10 mouse cellular contexts compared by ENCODE assay signal in genomic region chr4:134371316-134371855, GRCm38 (mm10). TPM values are rescaled to one million over a fixed set of nuclear protein-coding genes. Genes with fewer than 3 reads are reported as not detected.
DNase-seq lines count a peak whose midpoint lies in the region; ATAC-seq and TF ChIP-seq lines count a peak whose summit lies in the region.
"Had no signal": no experiment of that assay in that cellular context is flagged by ENCODE, and none has a peak within 500 bp of the region (broad histone marks: within the 10 kb centered on the region; RNA-seq: fewer than 3 reads in every experiment).

No protein-coding gene starts in this region.

- peaks cover 5 to 18% of the 10 kb centered on the region in 2 experiments; a peak in 2 of 4 replicates for H3K4me1 ChIP-seq in CH12.LX (ENCODE audit: control insufficient read depth in 1 of 2, insufficient read depth in 2 of 2)
- H3K4me1 ChIP-seq in forebrain, embryonic 11.5 days (replicated peaks; ENCODE audit: control insufficient read depth, insufficient read depth, low read length) = peaks cover 7% of the 10 kb centered on the region
- H3K4me1 ChIP-seq in limb, embryonic 10.5 days = peaks cover 25% of the 10 kb centered on the region
- peaks cover 9% of the 10 kb centered on the region for H3K4me1 ChIP-seq in neural tube, embryonic 14.5 days (ENCODE audit: control insufficient read depth, insufficient read depth, low read length)

- TF ChIP-seq RAD21 in CH12.LX (IDR thresholded peaks at IDR 0.05; ENCODE audit: low read depth, low read length) = no peak

- DNase-seq in frontal cortex, postnatal 14 days (ENCODE audit: low spot score in 2 of 2) = no peak
- no peak for DNase-seq in CH12.LX (ENCODE audit: extremely low read depth)
- no peak for DNase-seq in forebrain, embryonic 11.5 days (ENCODE audit: low spot score)
- no peak for DNase-seq in limb, embryonic 10.5 days (ENCODE audit: low spot score)
- no peak for DNase-seq in spleen, postnatal 36 days (ENCODE audit: low spot score in 2 of 2)
- DNase-seq in kidney, postnatal 10 days = no peak

- dilution Hi-C loops in CH12.LX (cut with MboI; ENCODE audit: extremely low pct_ligation_motif_present, extremely low pct_unique_long_range_greater_than_20kb, low sequenced_read_pairs) = no loop called here

- H3K36me3 ChIP-seq in CH12.LX (replicated peaks in 1 of 2; ENCODE audit: control insufficient read depth in 1 of 2, insufficient read depth in 1 of 2, low read length in 1 of 2) = peaks cover 0 to 2% of the 10 kb centered on the region in 2 experiments
- H3K36me3 ChIP-seq in forebrain, embryonic 11.5 days (ENCODE audit: control insufficient read depth, insufficient read depth, low read length) = no peaks in the 10 kb centered on the region
- no peaks in the 10 kb centered on the region for H3K36me3 ChIP-seq in limb, embryonic 10.5 days
- H3K36me3 ChIP-seq in neural tube, embryonic 14.5 days (ENCODE audit: control insufficient read depth, insufficient read depth, low read length) = no peaks in the 10 kb centered on the region

- no peaks in the 10 kb centered on the region for H3K79me2 ChIP-seq in CH12.LX (replicated peaks; ENCODE audit: control insufficient read depth, extremely low read depth, insufficient read depth, poor library complexity, severe bottlenecking)

- peaks cover 14% of the 10 kb centered on the region for H3K27me3 ChIP-seq in CH12.LX (replicated peaks)
- peaks cover 30% of the 10 kb centered on the region for H3K27me3 ChIP-seq in forebrain, embryonic 11.5 days (ENCODE audit: control insufficient read depth, insufficient read depth, low read length)
- H3K27me3 ChIP-seq in limb, embryonic 10.5 days (ENCODE audit: low read depth, poor library complexity, severe bottlenecking) = peaks cover 76% of the 10 kb centered on the region
- peaks cover 20% of the 10 kb centered on the region for H3K27me3 ChIP-seq in neural tube, embryonic 14.5 days (ENCODE audit: control insufficient read depth, insufficient read depth, low read length)

- TF ChIP-seq EP300 in CH12.LX (IDR thresholded peaks at IDR 0.05; ENCODE audit: low read length) = no peak

- WGBS in forebrain, embryonic 11.5 days = 0% methylated on average over 17 of the region's 17 CpGs
- WGBS in limb, embryonic 10.5 days = 1% methylated on average over 17 of the region's 17 CpGs
- 2% methylated on average over 17 of the region's 17 CpGs for WGBS in neural tube, embryonic 14.5 days

- 0 out of 2 replicates have a peak, but pooled peaks have one; percentile 10 for ATAC-seq in frontal cortex, adult (ENCODE audit: low TSS enrichment)
- no peak for ATAC-seq in forebrain, embryonic 11.5 days (replicated peaks; ENCODE audit: low FRiP score)
- no peak for ATAC-seq in neural tube, embryonic 14.5 days (ENCODE audit: low read depth)

- peak overlapping the region; percentile 47 for H3K9ac ChIP-seq in CH12.LX (ENCODE audit: insufficient read depth, low read depth)
- no peak overlapping the region for H3K9ac ChIP-seq in forebrain, embryonic 11.5 days (ENCODE audit: low read length)
- no peak overlapping the region for H3K9ac ChIP-seq in neural tube, embryonic 14.5 days (replicated peaks; ENCODE audit: low read depth, low read length)

- TF ChIP-seq POLR2A in CH12.LX (IDR thresholded peaks at IDR 0.05; ENCODE audit: low read depth, low read length) = no peak

- in situ Hi-C loops in CH12.LX (cut with MboI; ENCODE audit: low pct_ligation_motif_present, low pct_unique_long_range_greater_than_20kb, low sequenced_read_pairs) = no loop called here

- no peaks in the 10 kb centered on the region for H3K9me3 ChIP-seq in CH12.LX (replicated peaks; ENCODE audit: low read length)
- no peaks in the 10 kb centered on the region for H3K9me3 ChIP-seq in forebrain, embryonic 11.5 days (ENCODE audit: control insufficient read depth, low read length)
- no peaks in the 10 kb centered on the region for H3K9me3 ChIP-seq in limb, embryonic 10.5 days (replicated peaks)
- no peaks in the 10 kb centered on the region for H3K9me3 ChIP-seq in neural tube, embryonic 14.5 days (ENCODE audit: control insufficient read depth, low read length)

- H3K4me3 ChIP-seq in CH12.LX (replicated peaks in 1 of 3; ENCODE audit: low read depth in 2 of 3, low read length in 2 of 3, poor library complexity in 1 of 3) = peak overlapping the region; percentile 64 to 75 (median 69)
- peak overlapping the region; percentile 34; the same call in 1 of the 2 replicates for H3K4me3 ChIP-seq in forebrain, embryonic 11.5 days (ENCODE audit: low read depth, low read length)
- H3K4me3 ChIP-seq in limb, embryonic 10.5 days = peak overlapping the region; percentile 60
- peak overlapping the region; percentile 37 for H3K4me3 ChIP-seq in neural tube, embryonic 14.5 days (ENCODE audit: low read depth, low read length)

- H3K4me2 ChIP-seq in CH12.LX (ENCODE audit: insufficient read depth, low read depth, poor library complexity, severe bottlenecking) = peak overlapping the region; percentile 73
- peak overlapping the region; percentile 67 for H3K4me2 ChIP-seq in forebrain, embryonic 11.5 days (ENCODE audit: low read depth, low read length, severe bottlenecking)
- H3K4me2 ChIP-seq in neural tube, embryonic 14.5 days (ENCODE audit: low read depth, low read length) = peak overlapping the region; percentile 89

- TF ChIP-seq CTCF in CH12.LX (conservative IDR thresholded peaks at IDR 0.05 in 1 of 2, IDR thresholded peaks at IDR 0.05 in 1 of 2; ENCODE audit: low read depth in 2 of 2, low read length in 2 of 2) = no peak

- H3K27ac ChIP-seq in CH12.LX (ENCODE audit: insufficient read depth, low read depth) = no peak overlapping the region
- no peak overlapping the region for H3K27ac ChIP-seq in forebrain, embryonic 11.5 days (ENCODE audit: low read depth, low read length)
- no peak overlapping the region for H3K27ac ChIP-seq in limb, embryonic 10.5 days
- H3K27ac ChIP-seq in neural tube, embryonic 14.5 days (ENCODE audit: low read depth, low read length) = no peak overlapping the region
- H3K27ac ChIP-seq: macrophage had no signal

TF ChIP-seq in CH12.LX, 34 proteins besides CTCF, POLR2A, EP300 and RAD21:
- no peak for TF ChIP-seq ZNF384 (IDR thresholded peaks at IDR 0.05; ENCODE audit: low read depth, low read length)
- TF ChIP-seq USF1 (IDR thresholded peaks at IDR 0.05; ENCODE audit: low read depth, low read length) = no peak
- no peak for TF ChIP-seq ZMIZ1 (IDR thresholded peaks at IDR 0.05; ENCODE audit: low read depth, low read length)
- TF ChIP-seq E2F4 (IDR thresholded peaks at IDR 0.05; ENCODE audit: insufficient replicate concordance, low read depth, low read length) = no peak
- no peak for TF ChIP-seq ZC3H11A (IDR thresholded peaks at IDR 0.05; ENCODE audit: low read depth, low read length)

RNA-seq across cellular contexts. Expression of gene Extl1, which starts 12.3 kb away (rescaled TPM):
- 1.0 and 4.5 TPM in 2 replicates for total RNA-seq in CH12.LX (2012; rRNA removed)
- 0.36 and 0.54 TPM in 2 replicates for total RNA-seq in CH12.LX (2014; rRNA removed)
- 1.6 TPM in 2 replicates for polyA plus RNA-seq in CH12.LX (2012; ENCODE audit: insufficient read length, low read depth)
- 0.15 and 0.71 TPM in 2 replicates for polyA plus RNA-seq in forebrain, embryonic 11.5 days (2014; fragmentation: Nextera tagmentation; extraction: Ambion mirVana)
- 0.44 and 0.75 TPM in 2 replicates for polyA plus RNA-seq in limb, embryonic 10.5 days (2016; fragmentation: Nextera tagmentation; extraction: Ambion mirVana)
- polyA plus RNA-seq in neural tube, embryonic 14.5 days (2014; fragmentation: Nextera tagmentation; extraction: Ambion mirVana) = 0.31 and 0.53 TPM in 2 replicates

RNA-seq across cellular contexts. Expression of gene Pafah2, which starts 24.7 kb away (rescaled TPM):
- total RNA-seq in CH12.LX (2012; rRNA removed) = 10.5 and 10.7 TPM in 2 replicates
- 8.9 and 10.6 TPM in 2 replicates for total RNA-seq in CH12.LX (2014; rRNA removed)
- 9.1 and 10.4 TPM in 2 replicates for polyA plus RNA-seq in CH12.LX (2012; ENCODE audit: insufficient read length, low read depth)
- polyA plus RNA-seq in forebrain, embryonic 11.5 days (2014; fragmentation: Nextera tagmentation; extraction: Ambion mirVana) = 7.2 and 8.8 TPM in 2 replicates
- polyA plus RNA-seq in limb, embryonic 10.5 days (2016; fragmentation: Nextera tagmentation; extraction: Ambion mirVana) = 8.1 and 8.6 TPM in 2 replicates
- polyA plus RNA-seq in neural tube, embryonic 14.5 days (2014; fragmentation: Nextera tagmentation; extraction: Ambion mirVana) = 7.7 and 7.8 TPM in 2 replicates

RNA-seq across cellular contexts. Expression of gene Slc30a2, which starts 28.4 kb away (rescaled TPM):
- total RNA-seq in CH12.LX (2012; rRNA removed) = 8.9 and 9.7 TPM in 2 replicates
- total RNA-seq in CH12.LX (2014; rRNA removed) = 4.5 and 5.1 TPM in 2 replicates
- 22.4 and 23.6 TPM in 2 replicates for polyA plus RNA-seq in CH12.LX (2012; ENCODE audit: insufficient read length, low read depth)
- polyA plus RNA-seq in forebrain, embryonic 11.5 days (2014; fragmentation: Nextera tagmentation; extraction: Ambion mirVana) = not detected in 2 replicates
- polyA plus RNA-seq in limb, embryonic 10.5 days (2016; fragmentation: Nextera tagmentation; extraction: Ambion mirVana) = not detected in 2 replicates
- 0.10 and 0.16 TPM in 2 replicates for polyA plus RNA-seq in neural tube, embryonic 14.5 days (2014; fragmentation: Nextera tagmentation; extraction: Ambion mirVana)
- polyA plus RNA-seq: C2C12, macrophage had no signal

RNA-seq across cellular contexts. Expression of gene Trim63, which starts 56.5 kb away (rescaled TPM):
- total RNA-seq in CH12.LX (2012; rRNA removed) (0.25 TPM in 1 of 2 replicates, not detected in the other), CH12.LX (2014; rRNA removed) (0.16 TPM in 1 of 2 replicates, not detected in the other)
- polyA plus RNA-seq in CH12.LX (2012; ENCODE audit: insufficient read length, low read depth) = 0.38 and 0.49 TPM in 2 replicates
- polyA plus RNA-seq in forebrain, embryonic 11.5 days (2014; fragmentation: Nextera tagmentation; extraction: Ambion mirVana) = 0.13 TPM in 1 of 2 replicates, not detected in the other
- 0.30 and 0.95 TPM in 2 replicates for polyA plus RNA-seq in limb, embryonic 10.5 days (2016; fragmentation: Nextera tagmentation; extraction: Ambion mirVana)
- 0.39 and 0.50 TPM in 2 replicates for polyA plus RNA-seq in neural tube, embryonic 14.5 days (2014; fragmentation: Nextera tagmentation; extraction: Ambion mirVana)
- polyA plus RNA-seq: macrophage had no signal

Comparison
In these comparisons a context has a peak if more than half of its experiments do, and no peak if none do; other contexts are left out.
1. RNA of gene Slc30a2, which starts 28.4 kb away (polyA plus RNA-seq): 22.4 to 23.6 TPM in CH12.LX; 0.10 to 0.16 TPM in neural tube, embryonic 14.5 days, not detected in limb, embryonic 10.5 days and not detected in forebrain, embryonic 11.5 days; every median in the first group is over 10 times any median in the second.
2. Peak in every context shown above with its lines, with median percentiles within 50 percentile points of each other: H3K4me2 ChIP-seq and H3K4me3 ChIP-seq.